Comparison of ENCODE assay signal across 8 mouse cellular contexts in the genomic region with DNA sequence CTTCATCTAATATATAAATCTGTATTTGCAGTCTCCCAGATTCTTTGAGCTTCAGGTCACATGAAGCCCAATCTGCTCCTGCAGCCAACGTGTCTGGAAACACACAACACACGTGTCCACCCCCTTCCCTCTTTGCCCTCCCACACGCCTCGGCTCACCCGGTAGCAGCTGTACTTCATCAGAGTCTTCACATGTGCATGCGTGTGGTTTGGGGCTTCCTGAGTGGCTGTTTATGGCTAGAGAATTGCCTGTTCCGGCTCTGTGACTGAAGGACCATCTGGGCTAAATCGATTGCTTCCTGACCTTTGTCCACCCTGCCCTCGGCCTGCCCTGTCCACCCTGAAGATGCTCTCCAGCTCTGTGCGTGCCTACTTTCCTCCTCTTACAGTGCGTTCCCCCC.
A peak's percentile ranks its signal among the peaks of the same experiment; 100 is the strongest.
DNase-seq lines count a peak whose midpoint lies in the region; ATAC-seq and TF ChIP-seq lines count a peak whose summit lies in the region.

No protein-coding gene starts in this region.

- no peak overlapping the region for H3K9ac ChIP-seq in kidney, embryonic 14.5 days (ENCODE audit: low read depth, low read length)
- no peak overlapping the region for H3K9ac ChIP-seq in lung, embryonic 14.5 days
- H3K9ac ChIP-seq in midbrain, embryonic 16.5 days (ENCODE audit: low read depth, low read length): no peak overlapping the region

- WGBS in kidney, embryonic 14.5 days: 7% methylated on average over 11 of the region's 11 CpGs
- 2% methylated on average over 11 of the region's 11 CpGs for WGBS in lung, embryonic 14.5 days
- WGBS in midbrain, embryonic 16.5 days: 77% methylated on average over 11 of the region's 11 CpGs

- H3K4me1 ChIP-seq in kidney, embryonic 14.5 days (ENCODE audit: control insufficient read depth, insufficient read depth, low read length): peaks cover 36% of the 10 kb centered on the region
- peaks cover 38% of the 10 kb centered on the region for H3K4me1 ChIP-seq in lung, embryonic 14.5 days (ENCODE audit: insufficient read depth)
- H3K4me1 ChIP-seq in midbrain, embryonic 16.5 days (ENCODE audit: control insufficient read depth, insufficient read depth, low read length): peaks cover 15% of the 10 kb centered on the region; the same call in 1 of the 2 replicates

- H3K4me2 ChIP-seq in kidney, embryonic 14.5 days (replicated peaks; ENCODE audit: low read depth, low read length): no peak overlapping the region
- peak overlapping the region; percentile 43; the same call in 1 of the 2 replicates for H3K4me2 ChIP-seq in lung, embryonic 14.5 days
- no peak overlapping the region for H3K4me2 ChIP-seq in midbrain, embryonic 16.5 days (ENCODE audit: low read length)

- no peaks in the 10 kb centered on the region for H3K27me3 ChIP-seq in kidney, embryonic 14.5 days (ENCODE audit: control insufficient read depth, insufficient read depth, low read length)
- no peaks in the 10 kb centered on the region for H3K27me3 ChIP-seq in lung, embryonic 14.5 days (ENCODE audit: insufficient read depth, low read length)
- H3K27me3 ChIP-seq in midbrain, embryonic 16.5 days (ENCODE audit: control insufficient read depth, insufficient read depth, low read depth, low read length): no peaks in the 10 kb centered on the region

- DNase-seq in urinary bladder, postnatal 14 days (ENCODE audit: low spot score): peak; percentile 65
- DNase-seq in urinary bladder, adult 2 months (ENCODE audit: low spot score): no peak
- DNase-seq in heart, adult 18-20 months: peak; percentile 76 to 80
- DNase-seq in lung, embryonic 14.5 days: peak; percentile 81
- DNase-seq in spleen, postnatal 4 days (ENCODE audit: low spot score in 2 of 2): peak; percentile 37 to 71

- peak overlapping the region; percentile 3; the same call in 1 of the 2 replicates for H3K27ac ChIP-seq in kidney, embryonic 14.5 days (ENCODE audit: low read depth, low read length)
- peak overlapping the region; percentile 78 for H3K27ac ChIP-seq in lung, embryonic 14.5 days (ENCODE audit: low read depth)
- no peak overlapping the region for H3K27ac ChIP-seq in midbrain, embryonic 16.5 days (ENCODE audit: low read length)

- H3K36me3 ChIP-seq in kidney, embryonic 14.5 days (ENCODE audit: control insufficient read depth, insufficient read depth, low read length): no peaks in the 10 kb centered on the region
- no peaks in the 10 kb centered on the region for H3K36me3 ChIP-seq in lung, embryonic 14.5 days (ENCODE audit: insufficient read depth)
- H3K36me3 ChIP-seq in midbrain, embryonic 16.5 days (ENCODE audit: control insufficient read depth, insufficient read depth, low read length): no peaks in the 10 kb centered on the region

- ATAC-seq in kidney, embryonic 14.5 days (ENCODE audit: low FRiP score, low TSS enrichment): peak; percentile 69
- ATAC-seq in lung, embryonic 14.5 days (ENCODE audit: insufficient read depth): peak; percentile 51
- no peak for ATAC-seq in cerebellum, adult (ENCODE audit: insufficient number of reproducible peaks, low FRiP score, low TSS enrichment)
- ATAC-seq in midbrain, embryonic 16.5 days: no peak

- no peaks in the 10 kb centered on the region for H3K9me3 ChIP-seq in kidney, embryonic 14.5 days (ENCODE audit: control insufficient read depth, low read length)
- no peaks in the 10 kb centered on the region for H3K9me3 ChIP-seq in lung, embryonic 14.5 days (ENCODE audit: low read depth, low read length)
- no peaks in the 10 kb centered on the region for H3K9me3 ChIP-seq in midbrain, embryonic 16.5 days (replicated peaks; ENCODE audit: control insufficient read depth, low read length, poor library complexity, severe bottlenecking)

- H3K4me3 ChIP-seq in kidney, embryonic 14.5 days (ENCODE audit: low read length): no peak overlapping the region
- no peak overlapping the region for H3K4me3 ChIP-seq in lung, embryonic 14.5 days (ENCODE audit: low read depth, low read length)
- H3K4me3 ChIP-seq in midbrain, embryonic 16.5 days (ENCODE audit: low read depth, low read length): no peak overlapping the region

- no peak for TF ChIP-seq CTCF in lung, embryonic 14.5 days (IDR thresholded peaks at IDR 0.05; ENCODE audit: low read depth)

Comparison
In these comparisons a context has a peak if more than half of its experiments do, and no peak if none do; other contexts are left out.
1. ATAC-seq: peak in kidney, embryonic 14.5 days (single experiment) and lung, embryonic 14.5 days (single experiment); none in cerebellum, adult (single experiment) and midbrain, embryonic 16.5 days (single experiment).